Mouse (Mus musculus) limb, embryonic 10.5 days (tissue): ENCODE results near the gene Rexo5. TPM values are rescaled to one million over a fixed set of nuclear protein-coding genes. Genes with fewer than 3 reads are reported as not detected.

ENCODE experiments used
- DNase-seq: peaks from one replicate; pipeline ENCODE4 v3.0.0-alpha.2; 2017; ENCODE audit warnings: low spot score
- H3K27ac ChIP-seq: fragments of 300-500 bp; sonication (generic); 2 replicates; pipeline ENCODE4 v1.5.1; 2016; ENCODE audit warnings: mild to moderate bottlenecking
- H3K27me3 ChIP-seq: fragments of 300-500 bp; sonication (generic); 2 replicates; pipeline ENCODE4 v1.6.1; 2016; ENCODE audit warnings: low read depth, mild to moderate bottlenecking; ENCODE audit not compliant: poor library complexity, severe bottlenecking
- H3K36me3 ChIP-seq: fragments of 300-500 bp; sonication (generic); 2 replicates; pipeline ENCODE4 v1.6.1; 2016; ENCODE audit warnings: mild to moderate bottlenecking, moderate library complexity
- H3K4me1 ChIP-seq: fragments of 300-500 bp; sonication (generic); 2 replicates; pipeline ENCODE4 v1.6.1; 2016
- H3K4me3 ChIP-seq: fragments of 300-500 bp; sonication (generic); 2 replicates; pipeline ENCODE4 v1.5.1; 2016; ENCODE audit warnings: mild to moderate bottlenecking, moderate library complexity
- H3K9me3 ChIP-seq: fragments of 300-500 bp; sonication (generic); replicated peaks from 2 replicates; pipeline ENCODE4 v1.6.1; 2016; ENCODE audit warnings: mild to moderate bottlenecking
- WGBS: fragments of 180-500 bp; shearing (Covaris S2); methylation state at CpG from one replicate; pipeline ENCODE4 v1.1.7; 2016; 5-methylcytosine and 5-hydroxymethylcytosine counted together
- polyA plus RNA-seq: library from polyadenylated mRNA; unstranded; fragments of >200 nt; fragmentation: Nextera tagmentation; extraction: Ambion mirVana; gene quantifications from 2 replicates; pipeline ENCODE4 v1.2.1, GENCODE M21; 2016

Rexo5 gene
- polyA plus RNA-seq, 1 experiment from 2014 or later = 27.6 TPM

- no peak for DNase-seq
- 64% methylated on average over 2 of the region's 2 CpGs for WGBS
- H3K27ac ChIP-seq = no peak overlapping the region
- no peaks in the 10 kb centered on the region for H3K9me3 ChIP-seq
- H3K4me1 ChIP-seq = no peaks in the 10 kb centered on the region
- no peak overlapping the region for H3K4me3 ChIP-seq
- H3K27me3 ChIP-seq = no peaks in the 10 kb centered on the region
- peaks cover 11% of the 10 kb centered on the region for H3K36me3 ChIP-seq
Measured at GRCm38 (mm10) chr7:119873050-119873449, 79.2 kb downstream of the Rexo5 start.

GRCm38 (mm10) chr7:119875776-119876440 lies 82.1 kb downstream of the Rexo5 start:
- Histone ChIP-seq H3K9me3 (no peaks in the 10 kb centered on the region), H3K4me3 (no peak overlapping the region), H3K36me3 (peaks cover 18% of the 10 kb centered on the region), H3K27ac (no peak overlapping the region), H3K4me1 (no peaks in the 10 kb centered on the region), H3K27me3 (no peaks in the 10 kb centered on the region)
- WGBS = 64% methylated on average over 3 of the region's 3 CpGs
- DNase-seq = no peak

DNA sequence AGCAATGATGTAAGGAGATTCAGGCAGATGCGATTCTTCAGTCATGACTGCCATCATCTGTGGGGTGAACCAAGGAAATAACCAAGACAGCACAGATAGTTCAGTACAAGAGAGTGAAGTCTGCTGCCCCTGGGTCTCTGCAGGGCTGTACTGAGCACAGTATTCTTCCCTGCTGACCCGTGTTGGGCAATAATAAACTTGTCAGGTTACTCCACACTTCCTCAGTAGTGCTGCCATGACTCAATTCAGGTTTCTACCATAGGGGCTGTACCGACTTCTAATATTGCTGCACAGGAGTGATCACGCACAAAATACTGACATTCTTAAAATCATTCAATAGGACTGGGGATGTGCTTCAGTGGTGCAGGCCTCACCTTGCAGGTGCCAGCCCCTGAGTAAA lies 85.4 kb downstream of the Rexo5 start:
- H3K4me3 ChIP-seq = no peak overlapping the region
- H3K36me3 ChIP-seq = peaks cover 18% of the 10 kb centered on the region
- no peaks in the 10 kb centered on the region for H3K4me1 ChIP-seq
- H3K27ac ChIP-seq = no peak overlapping the region
- no peaks in the 10 kb centered on the region for H3K27me3 ChIP-seq
- WGBS = 89% methylated on average over 4 of the region's 4 CpGs
- DNase-seq = no peak
- H3K9me3 ChIP-seq = no peaks in the 10 kb centered on the region

DNA sequence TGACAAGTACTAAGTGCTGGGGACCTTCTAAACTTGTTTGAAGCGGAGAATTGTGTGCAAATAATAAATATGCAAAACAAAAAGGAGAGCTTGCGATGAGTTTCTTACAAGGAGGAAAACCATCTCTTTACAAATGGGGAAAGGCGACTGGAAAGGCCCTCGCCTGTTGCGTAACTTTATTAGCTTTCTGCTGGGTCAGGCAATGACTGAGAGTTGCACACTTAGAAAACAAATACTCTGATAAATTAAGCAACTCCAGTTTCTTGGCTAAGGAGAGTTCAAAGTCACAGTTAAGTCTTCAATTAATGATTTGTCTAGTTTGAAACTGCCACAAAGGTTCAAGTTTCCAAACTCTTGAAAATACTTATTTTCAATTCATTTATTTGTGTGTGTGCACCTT lies 86.5 kb downstream of the Rexo5 start:
- Histone ChIP-seq H3K27me3 (no peaks in the 10 kb centered on the region), H3K9me3 (no peaks in the 10 kb centered on the region), H3K36me3 (peaks cover 18% of the 10 kb centered on the region), H3K4me3 (no peak overlapping the region), H3K4me1 (no peaks in the 10 kb centered on the region), H3K27ac (no peak overlapping the region)
- 91% methylated on average over 5 of the region's 5 CpGs for WGBS
- no peak for DNase-seq

DNA sequence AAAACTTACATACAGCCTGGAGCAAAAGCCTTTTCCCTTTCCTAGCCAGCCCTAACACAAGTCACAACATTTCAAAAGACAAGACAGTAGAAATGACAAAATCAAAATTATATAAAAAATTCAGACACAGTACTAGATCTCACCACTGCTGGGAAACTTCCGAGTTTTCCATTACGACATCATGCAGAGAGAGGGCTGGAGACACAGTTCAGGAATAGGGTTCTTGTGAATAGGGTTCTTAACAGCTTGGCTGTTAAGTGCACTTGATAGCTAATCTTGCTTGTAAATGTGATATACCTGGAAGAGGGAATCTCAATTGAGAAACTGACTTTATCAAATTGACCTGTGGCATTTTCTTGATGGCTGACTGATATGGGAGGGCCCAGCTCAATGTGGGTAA lies 87.4 kb downstream of the Rexo5 start:
- Histone ChIP-seq H3K4me3 (no peak overlapping the region), H3K27ac (no peak overlapping the region), H3K4me1 (no peaks in the 10 kb centered on the region), H3K9me3 (no peaks in the 10 kb centered on the region), H3K36me3 (peaks cover 18% of the 10 kb centered on the region), H3K27me3 (no peaks in the 10 kb centered on the region)
- 94% methylated on average over 2 of the region's 2 CpGs for WGBS
- no peak for DNase-seq

DNA sequence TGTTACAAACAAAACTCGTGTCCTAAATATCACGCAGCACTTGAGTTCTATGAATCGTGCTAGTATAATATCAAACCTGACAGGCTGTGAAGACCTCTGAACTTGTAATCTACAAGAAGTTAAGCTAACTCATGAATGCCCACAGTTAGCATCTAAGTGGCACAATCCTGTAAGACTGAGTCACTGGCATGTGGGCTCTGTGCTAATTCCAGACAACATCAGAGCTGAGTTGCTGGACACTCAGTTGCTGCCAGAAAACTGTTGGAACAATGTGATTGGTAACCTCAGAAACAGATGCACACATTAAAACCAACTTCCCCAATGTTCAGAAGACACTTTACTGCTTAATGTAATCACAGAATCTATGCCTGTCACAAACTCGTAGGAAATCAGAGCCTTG lies 94.1 kb downstream of the Rexo5 start:
- H3K9me3 ChIP-seq = no peaks in the 10 kb centered on the region
- no peak for DNase-seq
- H3K36me3 ChIP-seq = 0 out of 2 replicates have a peak, but pooled peaks cover 5% of the 10 kb centered on the region
- no peaks in the 10 kb centered on the region for H3K4me1 ChIP-seq
- no peaks in the 10 kb centered on the region for H3K27me3 ChIP-seq
- H3K4me3 ChIP-seq = no peak overlapping the region
- 93% methylated on average over 4 of the region's 4 CpGs for WGBS
- H3K27ac ChIP-seq = no peak overlapping the region

DNA sequence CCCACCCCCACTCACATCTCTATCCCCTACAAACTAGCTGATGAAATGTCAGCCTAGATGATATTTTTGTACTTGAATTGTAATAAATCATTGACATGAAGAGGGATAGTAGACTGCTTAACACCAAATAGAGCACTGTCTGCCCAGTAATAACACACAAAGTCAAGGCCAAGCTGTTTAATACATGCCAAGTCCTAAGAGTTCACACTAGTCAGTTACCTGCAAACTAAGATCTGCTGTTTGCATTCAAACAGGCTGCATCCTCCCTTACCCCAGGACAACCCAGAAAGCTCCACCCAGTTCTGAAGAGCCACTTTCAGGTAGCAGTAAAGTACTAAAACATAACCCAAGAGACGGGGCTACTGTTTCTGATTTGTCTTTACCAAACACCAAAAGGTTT lies 98.4 kb downstream of the Rexo5 start:
- 84% methylated on average over 1 of the region's 1 CpGs for WGBS
- Histone ChIP-seq H3K27me3 (no peaks in the 10 kb centered on the region), H3K4me1 (peaks cover 21% of the 10 kb centered on the region)

GRCm38 (mm10) chr7:119892742-119893141 lies 98.9 kb downstream of the Rexo5 start:
- WGBS = 96% methylated on average over 4 of the region's 4 CpGs
- Histone ChIP-seq H3K27me3 (no peaks in the 10 kb centered on the region), H3K4me3 (no peak overlapping the region), H3K27ac (no peak overlapping the region), H3K4me1 (peaks cover 21% of the 10 kb centered on the region), H3K36me3 (0 out of 2 replicates have a peak, but pooled peaks cover 2% of the 10 kb centered on the region), H3K9me3 (no peaks in the 10 kb centered on the region)
- no peak for DNase-seq

More for the DNA sequence above, 98.4 kb downstream of the Rexo5 start:
- 0 out of 2 replicates have a peak, but pooled peaks cover 2% of the 10 kb centered on the region for H3K36me3 ChIP-seq
- no peak overlapping the region for H3K4me3 ChIP-seq
- DNase-seq = no peak
- H3K9me3 ChIP-seq = no peaks in the 10 kb centered on the region
- no peak overlapping the region for H3K27ac ChIP-seq

GRCm38 (mm10) chr7:119894818-119895544 lies 101.2 kb downstream of the Rexo5 start:
- Histone ChIP-seq H3K36me3 (0 out of 2 replicates have a peak, but pooled peaks cover 2% of the 10 kb centered on the region), H3K9me3 (no peaks in the 10 kb centered on the region), H3K27me3 (no peaks in the 10 kb centered on the region), H3K4me1 (peaks cover 21% of the 10 kb centered on the region), H3K4me3 (peak overlapping the region; percentile 79), H3K27ac (peak overlapping the region; percentile 94)
- WGBS = 1% methylated on average over 15 of the region's 15 CpGs
- DNase-seq = no peak

- WGBS = under 1% methylated on average over 63 of the region's 63 CpGs
- 0 out of 2 replicates have a peak, but pooled peaks cover 2% of the 10 kb centered on the region for H3K36me3 ChIP-seq
Measured at GRCm38 (mm10) chr7:119895639-119896512, 102.1 kb downstream of the Rexo5 start, which contains the start of the genes Lyrm1 and Dcun1d3. TSS of gene Lyrm1 (plus strand) at chr7:119895861. TSS of gene Dcun1d3 (minus strand) at chr7:119896298.

GRCm38 (mm10) chr7:119897521-119898109 lies 103.8 kb downstream of the Rexo5 start:
- H3K27ac ChIP-seq = no peak overlapping the region
- peaks cover 21% of the 10 kb centered on the region for H3K4me1 ChIP-seq
- 91% methylated on average over 8 of the region's 8 CpGs for WGBS
- H3K4me3 ChIP-seq = no peak overlapping the region
- no peaks in the 10 kb centered on the region for H3K27me3 ChIP-seq
- DNase-seq = no peak
- no peaks in the 10 kb centered on the region for H3K9me3 ChIP-seq
- no peaks in the 10 kb centered on the region for H3K36me3 ChIP-seq

More at GRCm38 (mm10) chr7:119895639-119896512, 102.1 kb downstream of the Rexo5 start, which contains the start of the genes Lyrm1 and Dcun1d3:
- Histone ChIP-seq H3K9me3 (no peaks in the 10 kb centered on the region), H3K4me1 (peaks cover 21% of the 10 kb centered on the region), H3K27ac (peak within 1 kb of the TSS; percentile 94), H3K4me3 (peak within 1 kb of the TSS; percentile 79), H3K27me3 (no peaks in the 10 kb centered on the region)
- peak; percentile 99 for DNase-seq

- H3K9me3 ChIP-seq = no peaks in the 10 kb centered on the region
- no peaks in the 10 kb centered on the region for H3K27me3 ChIP-seq
- peaks cover 21% of the 10 kb centered on the region for H3K4me1 ChIP-seq
- 88% methylated on average over 1 of the region's 1 CpGs for WGBS
- H3K4me3 ChIP-seq = no peak overlapping the region
- H3K27ac ChIP-seq = no peak overlapping the region
- DNase-seq = no peak
- H3K36me3 ChIP-seq = no peaks in the 10 kb centered on the region
Measured at GRCm38 (mm10) chr7:119898247-119898856, 104.5 kb downstream of the Rexo5 start.
